Mouse (Mus musculus) ES-E14 (cell line): ENCODE data around the gene Padi6. TPM values are rescaled to one million over a fixed set of nuclear protein-coding genes. Genes with fewer than 3 reads are reported as not detected.

Source experiments
- DNase-seq: peaks from one replicate; pipeline ENCODE4 v3.0.0-alpha.2; 2013; ENCODE audit warnings: low read depth, low spot score
- H3K27ac ChIP-seq: 2 replicates; pipeline ENCODE4 v1.5.1; 2012; ENCODE audit warnings: low read depth, mild to moderate bottlenecking, low read length, moderate library complexity, mixed read lengths; ENCODE audit not compliant: poor library complexity, insufficient read depth, severe bottlenecking
- H3K36me3 ChIP-seq: 2 replicates; pipeline ENCODE4 v1.6.1; 2012; ENCODE audit warnings: mild to moderate bottlenecking, low read length, moderate library complexity, mixed read lengths; ENCODE audit not compliant: control insufficient read depth, poor library complexity, insufficient read depth, severe bottlenecking
- H3K4me1 ChIP-seq, 2 experiments: fragments of 150-350 bp in 1 of 2; sonication (generic) in 1 of 2; 2 replicates each; pipeline ENCODE4 v1.6.1; 2012; ENCODE audit warnings: low read length in 2 of 2, mild to moderate bottlenecking in 1 of 2, mixed read lengths in 1 of 2; ENCODE audit not compliant: control insufficient read depth in 2 of 2, insufficient read depth in 2 of 2, poor library complexity in 1 of 2
- H3K4me3 ChIP-seq, 2 experiments: fragments of 150-350 bp in 1 of 2; sonication (generic) in 1 of 2; 2 replicates each; pipeline ENCODE4 v1.5.1; 2012; ENCODE audit warnings: low read length in 2 of 2, low read depth in 1 of 2, mild to moderate bottlenecking in 1 of 2, mixed read lengths in 1 of 2; ENCODE audit not compliant: insufficient read depth in 1 of 2, poor library complexity in 1 of 2, severe bottlenecking in 1 of 2
- H3K9ac ChIP-seq: 2 replicates; pipeline ENCODE4 v1.6.1; 2012; ENCODE audit warnings: low read depth, mild to moderate bottlenecking, low read length, mixed read lengths; ENCODE audit not compliant: poor library complexity, insufficient read depth, severe bottlenecking
- H3K9me3 ChIP-seq: fragments of 150-350 bp; sonication (generic); 2 replicates; pipeline ENCODE4 v1.6.1; 2012; ENCODE audit warnings: low read depth, mild to moderate bottlenecking, low read length; ENCODE audit not compliant: control insufficient read depth, insufficient read depth
- CHD2 ChIP-seq: IDR thresholded peaks from 2 replicates; pipeline ENCODE4 v1.6.1; 2014; ENCODE audit warnings: mild to moderate bottlenecking, low read depth, low read length, inconsistent platforms
- HCFC1 ChIP-seq: IDR thresholded peaks from 2 replicates; pipeline ENCODE4 v1.6.1; 2012; ENCODE audit warnings: low read length, inconsistent platforms, borderline replicate concordance; ENCODE audit not compliant: insufficient read depth
- MAFK ChIP-seq: IDR thresholded peaks from 2 replicates; pipeline ENCODE4 v1.6.1; 2014; ENCODE audit warnings: mild to moderate bottlenecking, low read depth, low read length, inconsistent platforms; ENCODE audit not compliant: insufficient read depth
- ZC3H11A ChIP-seq: IDR thresholded peaks from 2 replicates; pipeline ENCODE4 v1.6.1; 2012; ENCODE audit warnings: low read depth, mild to moderate bottlenecking, inconsistent platforms, low read length, borderline replicate concordance
- ZNF384 ChIP-seq: IDR thresholded peaks from 2 replicates; pipeline ENCODE4 v1.6.1; 2012; ENCODE audit warnings: low read depth, low read length, inconsistent platforms
- in situ Hi-C, 2 experiments: fragments of 600-800 bp; cut with MboI; formaldehyde crosslinking; loops; one replicate each; pipeline ENCODE4 v1.15.1; 2025; ENCODE audit warnings: low sequenced_read_pairs in 2 of 2, inconsistent platforms in 1 of 2; ENCODE audit not compliant: unreplicated experiment in 2 of 2
- total RNA-seq: library from RNA; depleted of rRNA; stranded (reverse); fragments of 300-350 nt; gene quantifications from 2 replicates; pipeline ENCODE4 v1.2.3, GENCODE M21; 2012

The Padi6 gene
- total RNA-seq, 1 experiment = 0.09 TPM

DNA sequence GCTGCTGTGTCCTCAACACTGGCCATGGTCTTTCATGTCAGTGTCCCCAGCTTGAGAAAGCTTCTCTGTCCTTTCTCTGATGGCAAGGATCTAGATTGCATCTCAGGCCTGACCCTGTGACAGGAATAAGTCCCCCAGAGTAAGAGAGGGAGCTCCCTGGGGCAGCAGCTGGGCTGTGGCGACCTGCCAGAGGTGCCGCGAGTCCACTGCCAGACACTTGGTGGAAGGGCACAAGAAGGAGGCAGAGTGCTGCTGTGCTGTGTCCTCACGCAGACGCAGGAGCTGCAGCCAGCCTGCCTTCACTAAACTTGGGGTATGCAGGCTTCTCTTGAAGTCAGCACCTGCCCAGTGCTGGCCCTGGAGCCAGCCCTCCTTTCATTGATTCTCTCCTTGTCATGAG, 31.1 kb downstream of the Padi6 start:
- Histone ChIP-seq H3K4me3 (no peak overlapping the region), H3K27ac (no peak overlapping the region), H3K9me3 (no peaks in the 10 kb centered on the region), H3K9ac (no peak overlapping the region), H3K4me1 (peaks cover 2 to 13% of the 10 kb centered on the region in 2 experiments; a peak in 3 of 4 replicates), H3K36me3 (peaks cover 92% of the 10 kb centered on the region)
- TF ChIP-seq CHD2 = no peak
- no peak for TF ChIP-seq ZNF384
- TF ChIP-seq MAFK = no peak
- TF ChIP-seq ZC3H11A = no peak
- no peak for TF ChIP-seq HCFC1
- in situ Hi-C loops = no loop called here
- DNase-seq = no peak

DNA sequence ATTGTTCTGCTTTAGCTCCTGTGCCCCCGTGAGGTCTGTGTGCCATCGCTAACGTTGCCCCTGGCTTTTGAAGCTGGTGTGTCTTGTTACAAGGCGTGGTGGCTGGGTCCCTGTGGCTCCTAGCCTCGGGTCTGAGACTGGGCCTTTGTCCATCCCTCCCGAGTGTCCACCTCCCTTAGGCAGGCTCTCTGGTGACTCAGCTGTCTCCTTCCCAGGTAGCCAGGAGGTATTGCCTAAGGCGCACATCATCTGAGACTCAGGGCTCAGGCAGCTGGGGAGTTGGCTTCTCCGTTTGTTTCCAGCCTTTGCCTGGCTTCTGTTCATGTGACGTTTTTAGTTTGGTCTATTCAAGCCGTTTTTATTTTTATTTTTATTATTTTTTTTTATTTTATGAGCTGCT, 31.7 kb downstream of the Padi6 start:
- no peak overlapping the region for H3K4me3 ChIP-seq
- no peak overlapping the region for H3K27ac ChIP-seq
- DNase-seq = no peak
- H3K36me3 ChIP-seq = peaks cover 91% of the 10 kb centered on the region
- H3K4me1 ChIP-seq = peaks cover under 1 to 17% of the 10 kb centered on the region in 2 experiments; a peak in 3 of 4 replicates
- H3K9ac ChIP-seq = no peak overlapping the region
- no peak for TF ChIP-seq CHD2
- TF ChIP-seq ZNF384 = no peak
- TF ChIP-seq MAFK = no peak
- no peak for TF ChIP-seq HCFC1
- no peak for TF ChIP-seq ZC3H11A
- in situ Hi-C loops = no loop called here
- H3K9me3 ChIP-seq = no peaks in the 10 kb centered on the region

DNA sequence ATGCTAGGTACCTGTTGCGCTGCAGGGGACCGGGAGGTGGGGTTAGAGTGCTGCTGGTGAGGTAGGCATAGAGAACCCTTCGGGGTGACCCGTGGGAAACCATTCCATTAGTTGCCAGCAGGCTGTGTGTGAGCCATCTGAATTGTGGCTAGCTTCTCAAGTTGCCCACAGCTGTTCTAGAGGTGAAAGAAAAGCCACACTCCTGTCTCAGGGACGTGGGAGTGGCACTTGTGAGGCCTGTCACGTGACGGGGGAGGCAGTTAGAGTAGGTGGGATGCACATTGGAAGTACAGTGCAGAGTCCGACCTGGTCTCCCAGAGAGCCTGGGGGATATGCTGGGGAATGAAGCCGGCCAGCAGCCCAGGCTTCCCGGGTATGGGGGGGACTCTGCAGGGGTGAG, 32.8 kb downstream of the Padi6 start:
- H3K36me3 ChIP-seq = peaks cover 93% of the 10 kb centered on the region
- in situ Hi-C loops = no loop called here

DNA sequence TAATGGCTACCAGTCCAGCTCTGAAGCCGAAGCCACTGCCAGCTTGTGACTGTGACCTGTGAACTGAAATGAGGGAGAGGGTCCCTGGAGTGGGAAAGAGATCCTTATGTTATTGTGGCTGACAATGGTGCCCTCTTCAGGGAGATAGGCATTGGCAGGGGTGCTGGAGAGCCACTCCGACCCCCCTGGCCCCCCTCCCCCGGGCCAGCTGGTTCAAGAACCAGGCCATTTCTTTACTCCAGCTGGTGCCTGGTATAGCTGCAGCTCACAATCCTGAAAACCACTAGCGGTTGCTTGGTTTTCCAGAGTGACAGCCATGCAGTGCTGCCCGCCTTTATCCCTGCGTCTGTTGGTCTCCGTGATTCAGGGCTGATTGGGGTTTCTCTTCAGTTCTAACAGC, 33.3 kb downstream of the Padi6 start:
- in situ Hi-C loops = no loop called here
- DNase-seq = no peak
- H3K4me1 ChIP-seq = peaks cover 0 to 29% of the 10 kb centered on the region in 2 experiments; a peak in 3 of 4 replicates
- H3K36me3 ChIP-seq = peaks cover 93% of the 10 kb centered on the region
- no peak overlapping the region for H3K27ac ChIP-seq
- no peak overlapping the region for H3K4me3 ChIP-seq
- TF ChIP-seq HCFC1 = no peak
- no peak for TF ChIP-seq ZC3H11A
- TF ChIP-seq MAFK = no peak
- TF ChIP-seq ZNF384 = no peak
- TF ChIP-seq CHD2 = no peak
- no peak overlapping the region for H3K9ac ChIP-seq
- H3K9me3 ChIP-seq = no peaks in the 10 kb centered on the region

More for the DNA sequence above, 32.8 kb downstream of the Padi6 start:
- no peak for TF ChIP-seq MAFK
- no peak for TF ChIP-seq HCFC1
- no peak for TF ChIP-seq ZC3H11A
- TF ChIP-seq CHD2 = no peak
- no peak for TF ChIP-seq ZNF384
- H3K27ac ChIP-seq = no peak overlapping the region
- H3K4me1 ChIP-seq = peaks cover 0 to 28% of the 10 kb centered on the region in 2 experiments; a peak in 3 of 4 replicates
- H3K4me3 ChIP-seq = no peak overlapping the region
- no peak overlapping the region for H3K9ac ChIP-seq
- no peak for DNase-seq
- H3K9me3 ChIP-seq = no peaks in the 10 kb centered on the region
